Mouse (Mus musculus) MEL (cell line): Measurements from ENCODE around the gene Ccdc88c. TPM values are rescaled to one million over a fixed set of nuclear protein-coding genes. Genes with fewer than 3 reads are reported as not detected.

Experiments
- DNase-seq: peaks from one replicate; pipeline ENCODE4 v3.0.0; 2011; ENCODE audit warnings: low read depth, low spot score
- H3K27ac ChIP-seq: 2 replicates; pipeline ENCODE4 v1.5.1; 2012; ENCODE audit warnings: low read depth, mild to moderate bottlenecking, control low read depth, low read length, moderate library complexity; ENCODE audit not compliant: control insufficient read depth
- H3K27me3 ChIP-seq, 2 experiments: fragments of 150-350 bp in 1 of 2; sonication (generic) in 1 of 2; 2 replicates each; pipeline ENCODE4 v1.6.1; 2012; ENCODE audit warnings: low read length in 2 of 2, mild to moderate bottlenecking in 2 of 2, improper control_type of control experiment in 1 of 2, moderate library complexity in 1 of 2; ENCODE audit not compliant: insufficient read depth in 2 of 2, control insufficient read depth in 1 of 2
- H3K36me3 ChIP-seq, 2 experiments: 2 replicates each; pipeline ENCODE4 v1.6.1; 2012 to 2014; ENCODE audit warnings: low read length in 2 of 2, improper control_type of control experiment in 1 of 2, inconsistent platforms in 1 of 2, mild to moderate bottlenecking in 1 of 2; ENCODE audit not compliant: insufficient read depth in 2 of 2, control insufficient read depth in 1 of 2
- H3K4me1 ChIP-seq, 2 experiments: fragments of 150-350 bp in 1 of 2; sonication (generic) in 1 of 2; 2 replicates each; pipeline ENCODE4 v1.6.1; 2012; ENCODE audit warnings: low read length in 2 of 2, improper control_type of control experiment in 1 of 2, mild to moderate bottlenecking in 1 of 2; ENCODE audit not compliant: insufficient read depth in 2 of 2, control insufficient read depth in 1 of 2
- H3K4me3 ChIP-seq, 2 experiments: fragments of 150-350 bp in 1 of 2; sonication (generic) in 1 of 2; 2 replicates each; pipeline ENCODE4 v1.5.1; 2012; ENCODE audit warnings: low read depth in 2 of 2, low read length in 2 of 2, mild to moderate bottlenecking in 2 of 2, moderate library complexity in 2 of 2, control low read depth in 1 of 2, improper control_type of control experiment in 1 of 2; ENCODE audit not compliant: control insufficient read depth in 1 of 2, insufficient read depth in 1 of 2
- H3K79me2 ChIP-seq: 2 replicates; pipeline ENCODE4 v1.6.1; 2012; ENCODE audit warnings: mild to moderate bottlenecking, low read length, moderate library complexity; ENCODE audit not compliant: control insufficient read depth, poor library complexity, insufficient read depth
- H3K9ac ChIP-seq: 2 replicates; pipeline ENCODE4 v1.6.1; 2012; ENCODE audit warnings: low read depth, mild to moderate bottlenecking, control low read depth, low read length, moderate library complexity; ENCODE audit not compliant: control insufficient read depth, poor library complexity, severe bottlenecking
- H3K9me3 ChIP-seq: fragments of 150-350 bp; sonication (generic); replicated peaks from 2 replicates; pipeline ENCODE4 v1.6.1; 2012; ENCODE audit warnings: mild to moderate bottlenecking, low read length, improper control_type of control experiment, moderate library complexity; ENCODE audit not compliant: insufficient read depth
- ELF1 ChIP-seq: IDR thresholded peaks from 2 replicates; pipeline ENCODE4 v1.6.1; 2014; ENCODE audit warnings: low read depth, mild to moderate bottlenecking, inconsistent platforms, low read length, improper control_type of control experiment, moderate library complexity
- EP300 ChIP-seq, 2 experiments: IDR thresholded peaks; 2 replicates each; pipeline ENCODE4 v1.6.1; 2011; ENCODE audit warnings: improper control_type of control experiment in 2 of 2, low read length in 2 of 2, low read depth in 1 of 2, mild to moderate bottlenecking in 1 of 2
- GABPA ChIP-seq: IDR thresholded peaks from 2 replicates; pipeline ENCODE4 v1.6.1; 2012; ENCODE audit warnings: low read depth, mild to moderate bottlenecking, inconsistent platforms, low read length, improper control_type of control experiment, moderate library complexity
- GATA1 ChIP-seq: IDR thresholded peaks from 2 replicates; pipeline ENCODE4 v1.6.1; 2011; ENCODE audit warnings: low read depth, low read length, improper control_type of control experiment
- MAX ChIP-seq: IDR thresholded peaks from 2 replicates; pipeline ENCODE4 v1.6.1; 2011; ENCODE audit warnings: low read length, improper control_type of control experiment
- MAZ ChIP-seq: IDR thresholded peaks from 2 replicates; pipeline ENCODE4 v1.6.1; 2012; ENCODE audit warnings: low read depth, mild to moderate bottlenecking, inconsistent platforms, low read length, improper control_type of control experiment
- MEF2A ChIP-seq: IDR thresholded peaks from 2 replicates; pipeline ENCODE4 v1.6.1; 2014; ENCODE audit warnings: low read depth, mild to moderate bottlenecking, inconsistent platforms, low read length, improper control_type of control experiment; ENCODE audit not compliant: poor library complexity, insufficient replicate concordance, severe bottlenecking; ENCODE audit errors: extremely low read depth
- NELFE ChIP-seq: IDR thresholded peaks from 2 replicates; pipeline ENCODE4 v1.6.1; 2011; ENCODE audit warnings: low read depth, low read length, improper control_type of control experiment
- POLR2A ChIP-seq, 2 experiments: IDR thresholded peaks; 2 replicates each; pipeline ENCODE4 v1.6.1; 2011 to 2012; ENCODE audit warnings: low read length in 2 of 2, mild to moderate bottlenecking in 2 of 2, control low read depth in 1 of 2, improper control_type of control experiment in 1 of 2, low read depth in 1 of 2, moderate library complexity in 1 of 2; ENCODE audit not compliant: control insufficient read depth in 1 of 2, insufficient read depth in 1 of 2, poor library complexity in 1 of 2
- SIN3A ChIP-seq: IDR thresholded peaks from 2 replicates; pipeline ENCODE4 v1.6.1; 2012; ENCODE audit warnings: low read length, improper control_type of control experiment, inconsistent platforms
- USF2 ChIP-seq, 2 experiments: IDR thresholded peaks; 2 replicates each; pipeline ENCODE4 v1.6.1; 2011 to 2012; ENCODE audit warnings: improper control_type of control experiment in 2 of 2, low read length in 2 of 2, borderline replicate concordance in 1 of 2, inconsistent platforms in 1 of 2, low read depth in 1 of 2, mild to moderate bottlenecking in 1 of 2; ENCODE audit not compliant: insufficient read depth in 1 of 2
- polyA plus RNA-seq, 2 experiments: library from polyadenylated mRNA; stranded (reverse) in 1 of 2; unstranded in 1 of 2; fragments of >175 nt in 1 of 2; fragments of >200 nt in 1 of 2; gene quantifications; 2 replicates each; pipeline versions ENCODE4 v1.2.1 to v1.2.4; 2012; ENCODE audit warnings: low replicate concordance in 2 of 2, low read depth in 1 of 2; ENCODE audit not compliant: insufficient read length in 2 of 2, insufficient read depth in 1 of 2, missing spikeins in 1 of 2
- total RNA-seq: library from RNA; depleted of rRNA; stranded (reverse); fragments of 300-350 nt; gene quantifications from 2 replicates; pipeline ENCODE4 v1.2.3, GENCODE M21; 2012

Ccdc88c gene
- total and polyA plus RNA-seq, 3 experiments, result 8.7 to 15.3 TPM; not detected in 1

- H3K36me3 ChIP-seq, result peaks cover 0 to 31% of the 10 kb centered on the region in 2 experiments; a peak in 3 of 4 replicates
- H3K4me1 ChIP-seq, result peaks cover 17 to 38% of the 10 kb centered on the region in 2 experiments
- H3K9ac ChIP-seq, result no peak overlapping the region
- H3K4me3 ChIP-seq, result no peak overlapping the region
- H3K27me3 ChIP-seq, result no peaks in the 10 kb centered on the region
- no peak overlapping the region for H3K27ac ChIP-seq
- TF ChIP-seq USF2 (IDR thresholded peaks at IDR 0.05; ENCODE audit: borderline replicate concordance in 1 of 2, insufficient read depth in 1 of 2, low read depth in 1 of 2, low read length in 2 of 2), result no peak
- TF ChIP-seq GABPA, result no peak
- no peak for DNase-seq
- peaks cover 18% of the 10 kb centered on the region for H3K79me2 ChIP-seq
- H3K9me3 ChIP-seq, result no peaks in the 10 kb centered on the region
Observed at GRCm38 (mm10) chr12:101016412-101016928, 12.4 kb downstream of the Ccdc88c start.

- H3K9me3 ChIP-seq, result no peaks in the 10 kb centered on the region
- peaks cover 0 to 31% of the 10 kb centered on the region in 2 experiments; a peak in 3 of 4 replicates for H3K36me3 ChIP-seq
- H3K79me2 ChIP-seq, result peaks cover 18% of the 10 kb centered on the region
- H3K9ac ChIP-seq, result no peak overlapping the region
- peak; percentile 38 for DNase-seq
- no peak overlapping the region for H3K4me3 ChIP-seq
- no peak for TF ChIP-seq MEF2A
- TF ChIP-seq ELF1, result peak; percentile 54; the same call in 1 of the 2 replicates
- TF ChIP-seq MAX, result no peak
- no peak for TF ChIP-seq MAZ
- TF ChIP-seq POLR2A (IDR thresholded peaks at IDR 0.05; ENCODE audit: control insufficient read depth in 1 of 2, insufficient read depth in 1 of 2, low read depth in 1 of 2, low read length in 2 of 2, poor library complexity in 1 of 2), result no peak
- TF ChIP-seq USF2 (IDR thresholded peaks at IDR 0.05; ENCODE audit: borderline replicate concordance in 1 of 2, insufficient read depth in 1 of 2, low read depth in 1 of 2, low read length in 2 of 2), result no peak
- no peak for TF ChIP-seq SIN3A
- TF ChIP-seq, all 39 proteins: peak for 1
- H3K27ac ChIP-seq, result peak overlapping the region; percentile 34
- H3K4me1 ChIP-seq, result peaks cover 17 to 38% of the 10 kb centered on the region in 2 experiments
- H3K27me3 ChIP-seq, result no peaks in the 10 kb centered on the region
Observed at GRCm38 (mm10) chr12:101015926-101016325, 12.9 kb downstream of the Ccdc88c start.

- H3K36me3 ChIP-seq, result peaks cover 0 to 32% of the 10 kb centered on the region in 2 experiments; a peak in 3 of 4 replicates
- no peaks in the 10 kb centered on the region for H3K27me3 ChIP-seq
- peak overlapping the region; percentile 52 for H3K27ac ChIP-seq
- H3K4me3 ChIP-seq, result peak overlapping the region in 1 of 2 experiments; percentile 16; a peak in 1 of 4 replicates
- H3K9me3 ChIP-seq, result no peaks in the 10 kb centered on the region
- H3K9ac ChIP-seq, result no peak overlapping the region
- DNase-seq, result peak; percentile 49
- TF ChIP-seq GATA1, result peak; percentile 37; the same call in 1 of the 2 replicates
- TF ChIP-seq NELFE, result no peak
- 0 out of 4 replicates have a peak, but pooled peaks of 1 of the 2 experiments have one; percentile 15 for TF ChIP-seq EP300 (IDR thresholded peaks at IDR 0.05; ENCODE audit: low read depth in 1 of 2, low read length in 2 of 2)
- peaks cover 18% of the 10 kb centered on the region for H3K79me2 ChIP-seq
- H3K4me1 ChIP-seq, result peaks cover 17 to 42% of the 10 kb centered on the region in 2 experiments
Observed at GRCm38 (mm10) chr12:101015165-101015560, 13.7 kb downstream of the Ccdc88c start.
